Mouse (Mus musculus): ENCODE results near the gene Polr2l. TPM values are rescaled to one million over a fixed set of nuclear protein-coding genes. Genes with fewer than 3 reads are reported as not detected.

Gene Polr2l
- total and polyA plus RNA-seq, 2 experiments from 2014 or later: 25.5 to 81.6 TPM

DNA sequence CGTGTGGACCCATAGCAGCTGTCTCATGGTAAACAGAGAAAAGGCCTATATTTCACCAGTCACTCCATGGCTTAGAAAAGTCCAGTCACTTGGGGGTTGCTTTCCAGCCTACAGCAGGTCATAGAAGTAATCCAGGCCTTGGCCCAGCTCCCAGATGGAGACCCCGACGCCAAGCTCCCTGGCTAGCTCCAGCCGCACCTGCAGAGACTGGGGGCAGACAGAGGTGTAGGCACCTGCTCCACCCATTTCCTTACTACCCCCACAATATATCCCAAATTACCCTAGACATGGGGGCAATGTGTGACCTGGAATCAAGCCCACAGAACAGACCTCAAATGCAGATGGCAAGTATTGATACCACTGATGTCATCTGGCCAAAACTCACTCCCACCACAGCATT is 21.0 kb upstream of the Polr2l start:
- no peaks in the 10 kb centered on the region for H3K27me3 ChIP-seq (ENCODE audit: insufficient read depth, low read length)

DNA sequence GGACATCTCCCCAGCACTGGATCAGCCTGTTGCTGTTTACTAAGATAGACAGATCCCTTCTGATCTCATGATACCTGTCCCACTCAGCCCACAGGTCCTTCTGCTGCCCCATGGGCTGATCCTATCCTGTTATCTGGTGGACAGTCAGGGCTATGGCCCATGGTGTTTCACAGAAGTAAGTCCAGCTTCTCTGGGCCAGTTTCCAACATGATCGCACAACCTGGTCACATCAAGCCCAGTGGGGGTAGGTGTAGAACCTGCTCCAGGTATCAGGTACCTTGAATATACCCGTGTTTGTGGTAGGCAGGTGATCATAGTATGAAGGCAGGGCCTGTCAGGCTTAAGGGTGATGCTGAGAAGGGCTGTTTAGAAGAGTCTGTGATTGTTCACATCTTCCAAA is 20.4 kb upstream of the Polr2l start:
- Histone ChIP-seq H3K4me2 (ENCODE audit: low read depth, low read length) (no peak overlapping the region), H3K4me3 (ENCODE audit: low read length) (no peak overlapping the region), H3K9ac (replicated peaks; ENCODE audit: low read length) (no peak overlapping the region), H3K36me3 (ENCODE audit: insufficient read depth, low read length) (peaks cover 16% of the 10 kb centered on the region), H3K27me3 (ENCODE audit: insufficient read depth, low read length) (no peaks in the 10 kb centered on the region), H3K4me1 (ENCODE audit: insufficient read depth, low read length) (no peaks in the 10 kb centered on the region), H3K27ac (no peak overlapping the region), H3K9me3 (ENCODE audit: low read length) (no peaks in the 10 kb centered on the region)
- 81% methylated on average over 2 of the region's 2 CpGs for WGBS
- DNase-seq (ENCODE audit: low spot score) (no peak), ATAC-seq (no peak)
- TF ChIP-seq CTCF (IDR thresholded peaks at IDR 0.05; ENCODE audit: low read depth): no peak

More for the DNA sequence above, 21.0 kb upstream of the Polr2l start:
- Histone ChIP-seq H3K9ac (replicated peaks; ENCODE audit: low read length) (no peak overlapping the region), H3K9me3 (ENCODE audit: low read length) (no peaks in the 10 kb centered on the region), H3K4me1 (ENCODE audit: insufficient read depth, low read length) (no peaks in the 10 kb centered on the region), H3K4me2 (ENCODE audit: low read depth, low read length) (no peak overlapping the region), H3K4me3 (ENCODE audit: low read length) (no peak overlapping the region), H3K36me3 (ENCODE audit: insufficient read depth, low read length) (peaks cover 16% of the 10 kb centered on the region), H3K27ac (no peak overlapping the region)
- no peak for TF ChIP-seq CTCF (IDR thresholded peaks at IDR 0.05; ENCODE audit: low read depth)
- ATAC-seq (no peak), DNase-seq (ENCODE audit: low spot score) (no peak)
- WGBS: 75% methylated on average over 4 of the region's 4 CpGs

DNA sequence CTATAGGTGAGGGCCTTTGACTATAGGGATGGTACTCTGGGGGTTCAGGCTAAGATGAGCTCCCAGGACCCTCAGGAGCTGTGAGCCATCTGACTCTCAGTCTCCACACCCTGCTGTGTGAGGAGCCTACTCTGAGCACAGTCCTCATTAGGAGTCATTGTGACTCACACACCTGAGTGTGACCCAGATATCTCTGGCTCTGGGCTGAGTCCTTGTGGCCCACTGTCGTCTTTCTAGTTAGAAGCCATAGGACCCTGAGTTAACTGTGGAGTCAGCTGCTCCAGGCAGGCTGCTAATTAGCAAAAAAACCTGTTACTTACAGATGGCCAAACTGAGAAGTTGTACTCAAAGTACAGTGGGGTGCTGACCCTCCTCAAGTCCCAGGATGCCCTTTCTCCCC is 18.8 kb upstream of the Polr2l start:
- peaks cover 10% of the 10 kb centered on the region for H3K36me3 ChIP-seq (ENCODE audit: insufficient read depth, low read length)
- H3K9ac ChIP-seq (replicated peaks; ENCODE audit: low read length): no peak overlapping the region
- H3K27ac ChIP-seq: no peak overlapping the region
- TF ChIP-seq CTCF (IDR thresholded peaks at IDR 0.05; ENCODE audit: low read depth): no peak
- WGBS: 72% methylated on average over 1 of the region's 1 CpGs
- H3K4me2 ChIP-seq (ENCODE audit: low read depth, low read length): no peak overlapping the region
- no peak for DNase-seq (ENCODE audit: low spot score)
- no peak for ATAC-seq
- H3K4me1 ChIP-seq (ENCODE audit: insufficient read depth, low read length): no peaks in the 10 kb centered on the region
- H3K4me3 ChIP-seq (ENCODE audit: low read length): no peak overlapping the region
- H3K9me3 ChIP-seq (ENCODE audit: low read length): no peaks in the 10 kb centered on the region
- H3K27me3 ChIP-seq (ENCODE audit: insufficient read depth, low read length): no peaks in the 10 kb centered on the region

DNA sequence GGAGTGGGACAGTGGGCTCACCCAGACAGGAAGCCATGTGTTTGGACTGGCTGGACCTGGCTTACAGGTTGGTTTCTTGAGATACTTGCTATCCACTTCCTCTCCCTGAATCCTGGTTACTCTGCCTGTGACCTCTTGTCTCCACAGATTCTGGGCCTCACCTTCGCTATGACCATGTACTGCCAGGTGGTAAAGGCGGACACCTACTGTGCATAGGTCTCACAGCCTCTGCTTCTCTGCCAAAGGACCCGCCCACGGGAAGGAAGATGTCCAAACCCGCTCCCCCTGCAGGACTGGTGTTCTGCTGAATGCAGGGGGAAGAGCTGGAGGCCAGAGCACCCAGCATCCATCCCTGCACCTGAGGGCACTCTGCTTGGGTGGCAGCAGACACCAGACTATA is 17.8 kb upstream of the Polr2l start:
- no peak overlapping the region for H3K9ac ChIP-seq (replicated peaks; ENCODE audit: low read length)
- ATAC-seq (no peak), DNase-seq (ENCODE audit: low spot score) (no peak)
- no peak overlapping the region for H3K27ac ChIP-seq
- H3K4me1 ChIP-seq (ENCODE audit: insufficient read depth, low read length): no peaks in the 10 kb centered on the region
- H3K36me3 ChIP-seq (ENCODE audit: insufficient read depth, low read length): peaks cover 10% of the 10 kb centered on the region
- H3K4me3 ChIP-seq (ENCODE audit: low read length): no peak overlapping the region
- no peaks in the 10 kb centered on the region for H3K9me3 ChIP-seq (ENCODE audit: low read length)
- H3K4me2 ChIP-seq (ENCODE audit: low read depth, low read length): no peak overlapping the region
- no peak for TF ChIP-seq CTCF (IDR thresholded peaks at IDR 0.05; ENCODE audit: low read depth)
- 88% methylated on average over 5 of the region's 5 CpGs for WGBS
- no peaks in the 10 kb centered on the region for H3K27me3 ChIP-seq (ENCODE audit: insufficient read depth, low read length)

- DNase-seq (ENCODE audit: low spot score) (no peak), ATAC-seq (no peak)
- H3K9ac ChIP-seq (replicated peaks; ENCODE audit: low read length): no peak overlapping the region
- peaks cover 10% of the 10 kb centered on the region for H3K36me3 ChIP-seq (ENCODE audit: insufficient read depth, low read length)
- no peaks in the 10 kb centered on the region for H3K9me3 ChIP-seq (ENCODE audit: low read length)
- no peak overlapping the region for H3K27ac ChIP-seq
- peak; percentile 36 for TF ChIP-seq CTCF (IDR thresholded peaks at IDR 0.05; ENCODE audit: low read depth)
- 82% methylated on average over 2 of the region's 2 CpGs for WGBS
- H3K4me2 ChIP-seq (ENCODE audit: low read depth, low read length): no peak overlapping the region
- no peak overlapping the region for H3K4me3 ChIP-seq (ENCODE audit: low read length)
- H3K27me3 ChIP-seq (ENCODE audit: insufficient read depth, low read length): no peaks in the 10 kb centered on the region
- H3K4me1 ChIP-seq (ENCODE audit: insufficient read depth, low read length): no peaks in the 10 kb centered on the region
Observed at GRCm38 (mm10) chr7:141491151-141491550, 16.2 kb upstream of the Polr2l start.

- Histone ChIP-seq H3K27ac (no peak overlapping the region), H3K9ac (replicated peaks; ENCODE audit: low read length) (no peak overlapping the region), H3K9me3 (ENCODE audit: low read length) (no peaks in the 10 kb centered on the region), H3K27me3 (ENCODE audit: insufficient read depth, low read length) (no peaks in the 10 kb centered on the region), H3K36me3 (ENCODE audit: insufficient read depth, low read length) (peaks cover under 1% of the 10 kb centered on the region), H3K4me3 (ENCODE audit: low read length) (no peak overlapping the region), H3K4me2 (ENCODE audit: low read depth, low read length) (no peak overlapping the region), H3K4me1 (ENCODE audit: insufficient read depth, low read length) (peaks cover 9% of the 10 kb centered on the region)
- no peak for ATAC-seq
- no peak for TF ChIP-seq CTCF (IDR thresholded peaks at IDR 0.05; ENCODE audit: low read depth)
- no peak for DNase-seq (ENCODE audit: low spot score)
- WGBS: 64% methylated on average over 7 of the region's 7 CpGs
Observed at GRCm38 (mm10) chr7:141487141-141487540, 12.2 kb upstream of the Polr2l start.

- Histone ChIP-seq H3K4me3 (ENCODE audit: low read length) (no peak overlapping the region), H3K4me2 (ENCODE audit: low read depth, low read length) (no peak overlapping the region), H3K9ac (replicated peaks; ENCODE audit: low read length) (no peak overlapping the region), H3K9me3 (ENCODE audit: low read length) (no peaks in the 10 kb centered on the region), H3K36me3 (ENCODE audit: insufficient read depth, low read length) (no peaks in the 10 kb centered on the region), H3K27ac (no peak overlapping the region), H3K27me3 (ENCODE audit: insufficient read depth, low read length) (no peaks in the 10 kb centered on the region), H3K4me1 (ENCODE audit: insufficient read depth, low read length) (peaks cover 9% of the 10 kb centered on the region)
- DNase-seq (ENCODE audit: low spot score) (no peak), ATAC-seq (no peak)
- WGBS: 73% methylated on average over 1 of the region's 1 CpGs
- no peak for TF ChIP-seq CTCF (IDR thresholded peaks at IDR 0.05; ENCODE audit: low read depth)
Observed at GRCm38 (mm10) chr7:141486239-141486638, 11.3 kb upstream of the Polr2l start.

Measured in hindbrain, postnatal 0 days (tissue).